Mouse (Mus musculus) heart, adult 2 months (tissue): Measurements from ENCODE around the gene Gstz1. TPM values are rescaled to one million over a fixed set of nuclear protein-coding genes. Genes with fewer than 3 reads are reported as not detected.
"Not testable (repeated sequence)": the region's sequence is repeated elsewhere in the genome, so short reads cannot be mapped to it uniquely, and the experiment has no call there.

Experiments
- DNase-seq, 2 experiments: peaks; one replicate each; pipeline ENCODE4 v3.0.0; 2021
- H3K27ac ChIP-seq: fragments of 200-600 bp; 2 replicates; pipeline ENCODE4 v1.8.1; 2022
- H3K27me3 ChIP-seq: fragments of 200-500 bp; 2 replicates; pipeline ENCODE4 v1.6.1; 2012; ENCODE audit warnings: mild to moderate bottlenecking, low read length, inconsistent platforms, mixed read lengths; ENCODE audit not compliant: control insufficient read depth, insufficient read depth
- H3K36me3 ChIP-seq: fragments of 200-500 bp; 2 replicates; pipeline ENCODE4 v1.6.1; 2012; ENCODE audit warnings: low read length, inconsistent platforms; ENCODE audit not compliant: control insufficient read depth, insufficient read depth
- H3K4me1 ChIP-seq: fragments of 200-500 bp; 2 replicates; pipeline ENCODE4 v1.6.1; 2011; ENCODE audit warnings: low read length; ENCODE audit not compliant: control insufficient read depth, insufficient read depth
- H3K4me3 ChIP-seq: fragments of 200-600 bp; 2 replicates; pipeline ENCODE4 v1.8.1; 2022
- H3K79me2 ChIP-seq: fragments of 200-500 bp; replicated peaks from 2 replicates; pipeline ENCODE4 v1.6.1; 2012; ENCODE audit warnings: mild to moderate bottlenecking, inconsistent platforms, low read length, moderate library complexity, mixed read lengths; ENCODE audit not compliant: control insufficient read depth, insufficient read depth
- H3K9ac ChIP-seq: fragments of 200-500 bp; 2 replicates; pipeline ENCODE4 v1.6.1; 2012; ENCODE audit warnings: low read depth, mild to moderate bottlenecking, control low read depth, inconsistent platforms, low read length, mixed read lengths
- CTCF ChIP-seq: fragments of 200-600 bp; IDR thresholded peaks from 2 replicates; pipeline ENCODE4 v1.8.1; 2022; ENCODE audit warnings: antibody characterized with exemption, mild to moderate bottlenecking, moderate library complexity
- EP300 ChIP-seq: fragments of 200-500 bp; IDR thresholded peaks from 2 replicates; pipeline ENCODE4 v1.6.1; 2011; ENCODE audit warnings: low read depth, low read length, control low read depth; ENCODE audit not compliant: insufficient read depth
- POLR2A ChIP-seq: fragments of 200-500 bp; IDR thresholded peaks from 2 replicates; pipeline ENCODE4 v1.6.1; 2011; ENCODE audit warnings: mild to moderate bottlenecking, low read depth, low read length, control low read depth; ENCODE audit not compliant: insufficient read depth
- WGBS: fragments of 180-500 bp; shearing (Covaris S2); methylation state at CpG from one replicate; pipeline ENCODE4 v1.1.7; 2018; 5-methylcytosine and 5-hydroxymethylcytosine counted together
- intact Hi-C: fragments of 180-260 bp; cut with DNase I; formaldehyde crosslinking; loops from one replicate; pipeline ENCODE4 v1.15.1; 2025
- polyA plus RNA-seq: library from polyadenylated mRNA; depleted of rRNA; stranded (reverse); fragments of >200 nt; gene quantifications from 2 replicates; pipeline ENCODE4 v1.2.3, GENCODE M21; 2012
- total RNA-seq, 2 experiments: library from RNA; stranded (reverse); gene quantifications; 2 replicates each; pipeline ENCODE4 v1.2.3; 2021

Gene Gstz1
- total and polyA plus RNA-seq, 3 experiments, result 43.1 to 66.7 (median 46.0) TPM

- Histone ChIP-seq H3K36me3 (peaks cover 8% of the 10 kb centered on the region; the same call in 1 of the 2 replicates), H3K79me2 (no peaks in the 10 kb centered on the region), H3K4me3 (peak within 1 kb of the TSS; percentile 80), H3K4me1 (peaks cover 5% of the 10 kb centered on the region), H3K9ac (peak within 1 kb of the TSS; percentile 79), H3K27ac (peak within 1 kb of the TSS; percentile 89), H3K27me3 (no peaks in the 10 kb centered on the region)
- intact Hi-C loops, result loop anchor here (1.0 to 10.0 kb wide), 4 partner anchors 53 to 373 kb away; partner anchors contain the start of genes Ahsa1, Tmed8 and Vipas39
- peak; percentile 93 to 97 for DNase-seq
- under 1% methylated on average over 61 of the region's 61 CpGs for WGBS
- TF ChIP-seq CTCF, result peak; percentile 11; the same call in 1 of the 2 replicates
- peak; percentile 30; the same call in 1 of the 2 replicates for TF ChIP-seq EP300
- peak; percentile 63; the same call in 1 of the 2 replicates for TF ChIP-seq POLR2A
Measured at GRCm38 (mm10) chr12:87147395-87148089, 577 bp downstream of the Gstz1 start, which contains the start of gene Pomt2. TSS of gene Pomt2 (minus strand) at chr12:87147968.

DNA sequence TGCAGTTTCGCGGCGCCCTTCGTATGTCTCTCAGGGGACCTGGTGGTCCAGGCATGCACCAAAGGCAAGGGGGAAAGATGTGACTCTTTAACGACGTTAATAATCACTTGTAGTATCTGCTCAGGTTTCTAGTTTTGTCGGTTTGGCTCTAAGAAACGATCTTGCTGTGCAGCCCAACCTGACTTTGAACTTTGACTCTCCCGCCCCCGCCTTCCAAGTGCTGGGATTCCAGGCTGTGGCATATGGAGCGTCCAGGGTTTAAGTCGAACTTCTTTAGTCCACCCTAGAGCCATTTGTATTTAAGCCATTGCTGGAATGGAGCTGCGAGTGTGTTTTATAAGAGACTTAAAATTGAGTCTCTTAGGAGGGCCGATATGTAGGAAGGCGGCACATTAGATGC lies 1.2 kb downstream of the Gstz1 start:
- no peaks in the 10 kb centered on the region for H3K27me3 ChIP-seq
- WGBS, result 13% methylated on average over 15 of the region's 15 CpGs
- intact Hi-C loops, result loop anchor here (10.0 kb wide), 2 partner anchors 163 to 373 kb away; no protein-coding TSS in a partner anchor
- H3K79me2 ChIP-seq, result no peaks in the 10 kb centered on the region
- TF ChIP-seq CTCF, result no peak
- no peak for TF ChIP-seq POLR2A
- TF ChIP-seq EP300, result no peak
- peak overlapping the region; percentile 80 for H3K4me3 ChIP-seq
- peak overlapping the region; percentile 89 for H3K27ac ChIP-seq
- peaks cover 8% of the 10 kb centered on the region; the same call in 1 of the 2 replicates for H3K36me3 ChIP-seq
- peaks cover 5% of the 10 kb centered on the region for H3K4me1 ChIP-seq
- no peak for DNase-seq
- H3K9ac ChIP-seq, result peak overlapping the region; percentile 79

GRCm38 (mm10) chr12:87149471-87149870 lies 2.5 kb downstream of the Gstz1 start:
- TF ChIP-seq EP300, result no peak
- no peak for TF ChIP-seq POLR2A
- no peak for TF ChIP-seq CTCF
- WGBS, result 96% methylated on average over 5 of the region's 5 CpGs
- no peak overlapping the region for H3K9ac ChIP-seq
- no peaks in the 10 kb centered on the region for H3K27me3 ChIP-seq
- no peak for DNase-seq
- intact Hi-C loops, result loop anchor here (10.0 kb wide), 2 partner anchors 165 to 375 kb away; no protein-coding TSS in a partner anchor
- peaks cover 5% of the 10 kb centered on the region for H3K4me1 ChIP-seq
- H3K27ac ChIP-seq, result no peak overlapping the region
- peaks cover 8% of the 10 kb centered on the region; the same call in 1 of the 2 replicates for H3K36me3 ChIP-seq
- no peaks in the 10 kb centered on the region for H3K79me2 ChIP-seq
- H3K4me3 ChIP-seq, result no peak overlapping the region

DNA sequence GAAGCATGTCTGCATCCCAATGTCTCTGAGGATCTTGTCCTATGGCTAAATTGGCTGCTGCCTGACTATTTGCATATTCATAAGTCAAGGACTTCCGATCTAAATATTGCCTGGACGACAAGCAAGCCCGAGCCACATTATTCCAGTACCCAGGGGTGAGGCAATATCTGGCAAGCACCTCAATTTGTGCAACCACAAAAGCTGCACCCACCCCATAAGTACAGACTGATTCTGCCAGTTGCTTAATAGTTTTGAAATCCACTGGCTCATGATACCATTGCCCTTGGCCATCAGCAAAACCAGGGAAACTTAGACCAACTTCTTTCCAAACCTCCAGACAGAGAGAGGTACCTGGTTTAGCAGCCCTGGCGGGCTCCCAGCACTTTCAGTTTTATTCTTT lies 7.5 kb downstream of the Gstz1 start:
- intact Hi-C loops, DNase-seq: not testable (repeated sequence)

DNA sequence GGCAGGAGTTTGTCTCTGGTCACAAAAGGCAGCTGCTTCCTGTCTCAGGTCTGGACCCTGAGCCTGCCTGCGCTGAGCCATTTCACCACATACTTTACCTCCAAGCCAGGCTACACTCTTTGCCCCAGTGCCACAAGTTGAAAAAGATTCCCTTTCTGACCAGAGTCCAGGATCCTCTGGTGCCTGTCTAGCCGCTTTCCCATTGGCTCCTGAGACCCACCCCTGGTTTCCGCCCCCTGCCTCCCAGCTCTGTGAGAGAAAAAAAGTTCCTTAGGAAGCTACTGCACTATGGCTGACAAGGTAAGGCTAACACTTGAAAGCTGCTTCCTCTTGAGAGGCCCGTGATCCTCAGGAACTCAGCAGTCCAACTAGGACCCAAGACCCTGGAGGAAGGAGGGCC lies 10.4 kb downstream of the Gstz1 start:
- 61% methylated on average over 4 of the region's 4 CpGs for WGBS
- H3K4me1 ChIP-seq, result no peaks in the 10 kb centered on the region
- H3K27me3 ChIP-seq, result no peaks in the 10 kb centered on the region
- no peaks in the 10 kb centered on the region for H3K79me2 ChIP-seq
- H3K36me3 ChIP-seq, result no peaks in the 10 kb centered on the region
- no peak overlapping the region for H3K4me3 ChIP-seq
- DNase-seq, result no peak
- no peak overlapping the region for H3K27ac ChIP-seq
- intact Hi-C loops, result no loop called here
- H3K9ac ChIP-seq, result no peak overlapping the region
- TF ChIP-seq POLR2A, result no peak
- TF ChIP-seq CTCF, result no peak
- TF ChIP-seq EP300, result no peak

More for the DNA sequence above, 7.5 kb downstream of the Gstz1 start:
- H3K27ac ChIP-seq, H3K27me3 ChIP-seq, H3K36me3 ChIP-seq, H3K9ac ChIP-seq, H3K4me1 ChIP-seq, H3K79me2 ChIP-seq, H3K4me3 ChIP-seq: not testable (repeated sequence)
- 91% methylated on average over 4 of the region's 4 CpGs for WGBS

DNA sequence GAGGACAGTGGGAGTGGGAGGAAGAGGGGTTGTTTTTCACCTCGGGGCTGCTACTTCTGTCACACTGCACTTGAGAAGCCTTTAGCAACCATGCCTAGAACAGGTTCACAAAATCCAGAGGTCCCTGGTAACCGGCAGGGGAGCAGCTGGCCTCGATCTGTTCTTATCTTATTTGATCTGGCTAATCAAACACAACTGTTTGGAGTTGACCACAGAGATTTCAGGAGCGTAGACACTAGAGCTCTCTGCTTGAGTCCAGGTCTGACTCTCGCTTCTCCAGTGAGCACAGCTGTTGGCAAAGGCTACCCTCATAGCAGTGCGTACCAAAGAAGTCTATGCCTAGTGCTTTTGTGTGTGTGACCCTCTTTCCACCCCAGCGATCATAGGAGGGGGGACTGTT lies 11.1 kb downstream of the Gstz1 start:
- Histone ChIP-seq H3K4me1 (no peaks in the 10 kb centered on the region), H3K27ac (no peak overlapping the region), H3K79me2 (no peaks in the 10 kb centered on the region), H3K36me3 (no peaks in the 10 kb centered on the region), H3K27me3 (no peaks in the 10 kb centered on the region), H3K9ac (no peak overlapping the region), H3K4me3 (no peak overlapping the region)
- intact Hi-C loops, result no loop called here
- no peak for DNase-seq
- TF ChIP-seq CTCF (no peak), EP300 (no peak), POLR2A (no peak)
- WGBS, result 69% methylated on average over 7 of the region's 7 CpGs
